Mouse (Mus musculus) heart, embryonic 12.5 days (tissue): ENCODE data around the gene Tmem44. TPM values are rescaled to one million over a fixed set of nuclear protein-coding genes. Genes with fewer than 3 reads are reported as not detected.
A peak's percentile ranks its signal among the peaks of the same experiment; 100 is the strongest.

Experiments
- ATAC-seq: fragments of 200-750 bp; cut with Nextera tagmentation; 2 replicates; pipeline ENCODE4 v1.8.0; 2017; ENCODE audit warnings: moderate TSS enrichment, moderate library complexity; ENCODE audit not compliant: insufficient number of reproducible peaks, low FRiP score
- H3K27ac ChIP-seq: fragments of 300-500 bp; sonication (generic); 2 replicates; pipeline ENCODE4 v1.5.1; 2016; ENCODE audit warnings: mild to moderate bottlenecking, moderate library complexity; ENCODE audit not compliant: poor library complexity, severe bottlenecking
- H3K27me3 ChIP-seq: fragments of 300-500 bp; sonication (generic); replicated peaks from 2 replicates; pipeline ENCODE4 v1.6.1; 2016; ENCODE audit warnings: mild to moderate bottlenecking, moderate library complexity
- H3K36me3 ChIP-seq: fragments of 300-500 bp; sonication (generic); 2 replicates; pipeline ENCODE4 v1.6.1; 2016; ENCODE audit warnings: mild to moderate bottlenecking, moderate library complexity
- H3K4me1 ChIP-seq: fragments of 300-500 bp; sonication (generic); replicated peaks from 2 replicates; pipeline ENCODE4 v1.6.1; 2016; ENCODE audit warnings: mild to moderate bottlenecking
- H3K4me2 ChIP-seq: fragments of 300-500 bp; sonication (generic); 2 replicates; pipeline ENCODE4 v1.6.1; 2016; ENCODE audit warnings: mild to moderate bottlenecking, moderate library complexity
- H3K4me3 ChIP-seq: fragments of 300-500 bp; sonication (generic); 2 replicates; pipeline ENCODE4 v1.5.1; 2016; ENCODE audit warnings: mild to moderate bottlenecking
- H3K9ac ChIP-seq: fragments of 300-500 bp; sonication (generic); 2 replicates; pipeline ENCODE4 v1.6.1; 2016; ENCODE audit warnings: mild to moderate bottlenecking, moderate library complexity
- H3K9me3 ChIP-seq: fragments of 300-500 bp; sonication (generic); replicated peaks from 2 replicates; pipeline ENCODE4 v1.6.1; 2016; ENCODE audit warnings: mild to moderate bottlenecking, moderate library complexity
- WGBS: fragments of 180-500 bp; shearing (Covaris S2); methylation state at CpG from one replicate; pipeline ENCODE4 v1.1.7; 2016; 5-methylcytosine and 5-hydroxymethylcytosine counted together
- polyA plus RNA-seq: library from polyadenylated mRNA; unstranded; fragments of >200 nt; fragmentation: Nextera tagmentation; extraction: Ambion mirVana; gene quantifications from 2 replicates; pipeline ENCODE4 v1.2.1, GENCODE M21; 2016

Tmem44 gene
- 23.8 and 26.9 TPM in 2 replicates for polyA plus RNA-seq

- Histone ChIP-seq H3K4me2 (peak within 1 kb of the TSS; percentile 75), H3K27me3 (no peaks in the 10 kb centered on the region), H3K4me3 (peak within 1 kb of the TSS; percentile 72), H3K4me1 (peaks cover 33% of the 10 kb centered on the region), H3K9me3 (peaks cover 21% of the 10 kb centered on the region), H3K27ac (0 out of 2 replicates have a peak within 1 kb of the TSS, but pooled peaks have one; percentile 2), H3K36me3 (peaks cover 22% of the 10 kb centered on the region), H3K9ac (peak within 1 kb of the TSS; percentile 87)
- peak; percentile 10 for ATAC-seq
- 7% methylated on average over 14 of the region's 14 CpGs for WGBS
Measured at GRCm38 (mm10) chr16:30550748-30551192, at the start of gene Tmem44. Gene Tmem44 (minus strand): TSS chr16:30550842.

DNA sequence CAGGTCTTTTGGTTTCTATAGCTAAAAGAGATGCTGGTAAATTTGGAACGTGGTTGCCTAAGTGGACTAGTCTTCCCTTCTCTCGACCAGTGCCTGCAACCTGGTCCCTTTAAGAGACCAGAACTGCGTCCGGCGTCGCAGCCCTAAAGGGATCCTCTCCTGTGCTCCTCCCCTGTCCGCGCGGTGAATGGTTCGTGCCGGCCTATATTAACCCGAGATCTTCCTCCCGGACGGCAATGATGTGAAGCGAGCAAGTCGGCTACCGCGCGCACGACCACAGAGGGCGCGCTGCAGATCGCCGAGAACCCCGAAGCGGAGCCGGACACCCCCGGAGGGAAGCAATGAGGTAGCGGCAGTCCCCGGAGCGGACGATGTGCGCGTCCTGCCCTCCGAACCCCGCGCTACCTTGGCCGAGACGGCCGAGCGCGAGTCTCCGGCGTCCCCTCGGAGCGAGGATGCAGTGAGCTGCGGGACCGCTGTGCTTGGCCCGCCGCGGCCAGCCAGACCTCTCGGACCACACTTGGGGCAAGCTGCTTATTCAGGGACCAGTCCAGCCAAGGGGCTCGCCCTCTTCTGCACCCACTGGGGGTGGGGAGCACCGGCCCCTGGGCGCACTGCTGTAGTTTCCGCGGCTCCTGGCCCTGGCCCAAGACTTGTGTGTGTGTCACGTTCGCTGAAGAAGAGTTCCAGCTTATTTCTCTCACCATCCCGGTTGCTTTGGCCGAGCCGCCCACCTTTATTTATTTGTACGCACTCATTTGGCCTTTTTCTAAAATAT is 49.0 kb upstream of the Tmem44 start, which contains the start of gene Fam43a:
TSS of gene Fam43a (plus strand) at position 233 of the 778 bp plus-strand sequence.
- H3K9me3 ChIP-seq = no peaks in the 10 kb centered on the region
- H3K4me3 ChIP-seq = peak within 1 kb of the TSS; percentile 82
- peaks cover 11% of the 10 kb centered on the region; the same call in 1 of the 2 replicates for H3K27me3 ChIP-seq
- H3K4me1 ChIP-seq = peaks cover 37% of the 10 kb centered on the region
- peak; percentile 84 for ATAC-seq
- H3K9ac ChIP-seq = peak within 1 kb of the TSS; percentile 84
- no peaks in the 10 kb centered on the region for H3K36me3 ChIP-seq
- WGBS = under 1% methylated on average over 63 of the region's 63 CpGs
- peak within 1 kb of the TSS; percentile 94 for H3K4me2 ChIP-seq
- peak within 1 kb of the TSS; percentile 80 for H3K27ac ChIP-seq

DNA sequence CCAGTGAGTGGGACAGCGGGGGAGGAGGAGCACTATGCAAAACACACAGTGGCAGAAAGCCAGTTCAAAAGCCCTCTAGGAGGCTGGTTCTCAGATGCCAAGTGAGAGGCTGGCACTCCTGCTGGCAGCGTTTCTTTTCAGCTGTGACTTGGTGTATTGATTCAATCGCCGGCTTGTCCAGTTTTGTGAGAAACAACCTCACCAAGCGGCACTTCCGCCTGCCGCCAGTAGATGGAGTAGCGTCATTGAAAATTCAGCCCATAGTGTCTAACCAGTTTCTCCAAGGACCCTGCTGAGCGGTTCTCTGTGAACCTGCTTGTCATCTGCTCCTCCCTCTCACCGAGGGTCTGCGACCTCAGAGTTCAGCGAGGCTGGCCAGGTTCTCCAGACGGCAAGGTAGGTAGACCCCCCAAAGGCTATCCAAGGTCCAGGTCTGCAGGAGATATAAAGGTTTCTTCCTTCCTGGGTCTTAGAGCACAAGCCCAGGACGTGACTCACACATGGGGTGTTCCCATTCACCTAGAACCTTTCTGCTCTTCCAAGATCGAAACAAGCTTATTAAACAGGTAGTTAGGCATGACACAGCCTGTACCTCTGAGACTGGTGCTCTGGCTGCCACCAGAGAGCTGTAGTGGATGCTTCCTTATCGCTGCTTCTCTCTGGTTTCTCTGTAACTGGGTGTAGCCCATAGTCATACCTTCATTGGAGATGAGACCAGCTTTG is 46.5 kb upstream of the Tmem44 start:
- H3K27ac ChIP-seq = no peak overlapping the region
- H3K4me2 ChIP-seq = peak overlapping the region; percentile 66
- ATAC-seq = no peak
- H3K9me3 ChIP-seq = no peaks in the 10 kb centered on the region
- H3K4me3 ChIP-seq = peak overlapping the region; percentile 28
- peaks cover 18% of the 10 kb centered on the region for H3K4me1 ChIP-seq
- 12% methylated on average over 16 of the region's 16 CpGs for WGBS
- H3K27me3 ChIP-seq = peaks cover 11% of the 10 kb centered on the region; the same call in 1 of the 2 replicates
- peak overlapping the region; percentile 59 for H3K9ac ChIP-seq
- H3K36me3 ChIP-seq = no peaks in the 10 kb centered on the region

- H3K27ac ChIP-seq = no peak overlapping the region
- H3K9ac ChIP-seq = no peak overlapping the region
- H3K9me3 ChIP-seq = no peaks in the 10 kb centered on the region
- no peak for ATAC-seq
- peaks cover 7% of the 10 kb centered on the region for H3K4me1 ChIP-seq
- no peaks in the 10 kb centered on the region for H3K36me3 ChIP-seq
- H3K4me2 ChIP-seq = no peak overlapping the region
- WGBS = 64% methylated on average over 14 of the region's 14 CpGs
- peaks cover 11% of the 10 kb centered on the region; the same call in 1 of the 2 replicates for H3K27me3 ChIP-seq
- H3K4me3 ChIP-seq = no peak overlapping the region
Measured at GRCm38 (mm10) chr16:30595835-30596557, 45.4 kb upstream of the Tmem44 start.

DNA sequence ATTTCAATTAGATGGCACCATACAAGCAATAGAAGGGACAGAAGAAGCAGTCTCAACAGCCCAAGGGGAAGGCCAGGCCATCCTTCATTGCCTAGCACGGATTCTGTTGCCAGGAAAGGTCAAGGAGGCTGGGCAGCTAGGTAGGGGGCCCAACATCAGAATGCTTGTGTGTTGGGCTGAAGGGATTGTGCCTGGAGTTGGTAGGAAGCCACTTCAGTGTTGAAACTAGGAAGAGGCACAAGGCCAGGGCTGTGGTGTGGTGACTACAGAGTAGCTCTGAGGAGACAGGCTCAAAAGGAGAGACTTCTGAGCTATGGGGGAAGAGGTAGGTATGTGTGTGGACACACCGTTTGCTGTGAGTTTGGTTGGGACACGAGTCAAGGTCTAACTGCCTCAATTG is 44.7 kb upstream of the Tmem44 start:
- no peak overlapping the region for H3K4me2 ChIP-seq
- no peak overlapping the region for H3K9ac ChIP-seq
- ATAC-seq = no peak
- H3K4me3 ChIP-seq = no peak overlapping the region
- WGBS = 49% methylated on average over 3 of the region's 3 CpGs
- no peak overlapping the region for H3K27ac ChIP-seq
- H3K36me3 ChIP-seq = no peaks in the 10 kb centered on the region
- peaks cover 11% of the 10 kb centered on the region; the same call in 1 of the 2 replicates for H3K27me3 ChIP-seq
- no peaks in the 10 kb centered on the region for H3K9me3 ChIP-seq
- peaks cover 4% of the 10 kb centered on the region for H3K4me1 ChIP-seq

DNA sequence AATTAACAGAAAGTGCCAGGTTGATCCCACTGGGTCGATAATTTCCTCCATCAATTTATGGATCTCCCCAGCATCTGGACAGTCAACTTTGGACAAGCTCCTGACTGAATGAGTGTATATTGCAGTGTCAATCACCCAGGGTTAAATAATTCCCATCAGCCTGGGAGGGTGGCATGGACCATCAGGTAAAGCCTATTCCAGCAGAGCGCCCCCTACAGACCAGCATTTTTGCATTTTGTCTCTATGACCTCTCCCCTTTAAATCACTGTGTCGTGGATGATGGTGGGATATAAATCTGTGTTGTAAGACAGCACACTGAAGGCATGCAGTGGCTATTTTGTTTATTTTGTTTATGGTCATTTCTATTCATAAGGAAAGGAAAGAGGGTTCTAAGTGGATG is 41.3 kb upstream of the Tmem44 start:
- no peaks in the 10 kb centered on the region; the same call in 1 of the 2 replicates for H3K4me1 ChIP-seq
- H3K27me3 ChIP-seq = peaks cover 11% of the 10 kb centered on the region; the same call in 1 of the 2 replicates
- H3K9ac ChIP-seq = no peak overlapping the region
- 44% methylated on average over 3 of the region's 3 CpGs for WGBS
- ATAC-seq = no peak
- no peaks in the 10 kb centered on the region for H3K36me3 ChIP-seq
- no peak overlapping the region for H3K4me2 ChIP-seq
- H3K4me3 ChIP-seq = no peak overlapping the region
- H3K9me3 ChIP-seq = no peaks in the 10 kb centered on the region
- H3K27ac ChIP-seq = no peak overlapping the region

DNA sequence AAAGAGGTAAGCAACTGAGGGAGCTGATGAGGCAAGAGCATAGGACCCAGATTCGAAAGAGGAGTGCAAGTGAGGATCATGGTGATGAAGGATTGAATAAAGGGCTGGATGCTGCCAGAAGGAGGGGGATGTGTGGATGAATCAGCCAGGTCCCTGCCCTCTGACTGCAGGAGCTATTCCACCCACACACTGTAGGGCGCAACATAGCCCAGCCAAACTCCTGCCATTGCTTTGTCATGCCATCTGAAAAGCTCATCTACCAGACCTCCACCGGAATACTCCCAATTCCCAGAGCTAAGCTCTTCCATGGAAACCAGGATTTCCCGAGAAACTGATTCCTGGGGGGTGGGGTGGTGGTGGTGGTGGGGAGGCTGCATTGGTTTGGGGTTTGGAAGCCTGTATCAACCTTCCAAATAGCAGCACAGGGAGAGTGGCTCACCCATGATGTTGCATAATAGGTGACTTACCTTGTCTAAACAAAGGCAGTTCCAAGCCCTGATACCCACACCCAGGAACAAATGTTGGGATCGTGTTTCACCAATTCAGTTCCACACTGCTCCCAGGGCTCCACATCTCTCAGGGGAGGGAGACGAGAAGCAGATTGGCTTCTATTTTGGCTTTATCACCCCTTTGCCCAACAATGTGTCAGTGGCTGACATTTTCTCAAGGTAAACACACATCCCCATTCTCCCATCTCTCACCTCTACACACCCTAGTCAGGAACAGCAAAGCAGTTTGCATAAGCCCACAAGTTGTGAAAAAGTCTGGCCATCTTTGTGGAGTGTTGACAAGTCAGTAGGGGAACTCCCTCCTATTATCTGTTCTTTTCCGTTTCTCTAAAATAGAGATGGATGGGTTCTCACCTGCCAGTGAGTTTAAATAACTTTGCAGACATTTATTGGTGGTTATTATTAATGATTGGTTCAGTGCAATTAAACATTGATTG is 39.9 kb upstream of the Tmem44 start:
- Histone ChIP-seq H3K9ac (no peak overlapping the region), H3K9me3 (no peaks in the 10 kb centered on the region), H3K36me3 (peaks cover 1% of the 10 kb centered on the region; the same call in 1 of the 2 replicates), H3K4me1 (peaks cover 7% of the 10 kb centered on the region), H3K4me2 (no peak overlapping the region), H3K27me3 (peaks cover 4% of the 10 kb centered on the region; the same call in 1 of the 2 replicates), H3K4me3 (no peak overlapping the region), H3K27ac (no peak overlapping the region)
- 28% methylated on average over 7 of the region's 7 CpGs for WGBS
- ATAC-seq = no peak

DNA sequence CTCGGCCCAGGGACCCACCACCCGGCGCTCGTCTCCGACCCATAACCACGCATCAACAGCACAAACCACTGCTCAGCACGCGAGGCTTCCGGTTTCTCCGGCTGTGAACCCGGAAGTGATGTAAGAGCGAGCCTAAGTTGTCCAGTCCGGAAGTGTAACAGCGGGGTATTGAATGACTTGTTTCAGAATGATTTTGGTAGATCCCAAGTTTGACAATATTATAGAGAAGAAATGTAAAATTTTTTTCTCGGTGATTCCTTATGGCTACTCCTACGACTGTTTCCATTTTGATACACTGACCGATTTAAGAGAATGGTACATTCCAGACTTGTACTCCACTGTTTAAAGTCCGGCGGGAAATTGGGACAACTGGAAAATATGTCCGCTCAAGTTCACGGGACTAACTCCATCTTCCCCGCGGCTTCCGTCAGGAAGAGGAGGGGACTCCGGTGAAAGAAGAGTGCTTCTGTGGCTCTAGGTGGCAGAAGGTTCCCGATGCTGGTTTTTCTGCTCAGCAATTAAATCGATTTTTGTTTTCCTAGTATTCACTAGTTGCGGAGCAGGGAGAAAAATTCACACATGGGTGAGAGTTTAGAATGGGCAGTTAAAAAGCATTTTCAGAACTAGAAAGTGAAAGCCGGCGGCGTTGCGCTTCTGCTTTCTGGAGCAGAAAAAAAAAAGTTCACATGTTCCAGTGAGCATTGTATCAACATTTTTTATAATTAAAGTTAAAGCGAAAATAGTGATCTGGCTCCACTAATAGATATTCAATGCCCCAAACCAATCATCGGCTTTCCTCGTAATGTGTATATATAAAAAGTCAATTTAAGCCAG is 37.1 kb upstream of the Tmem44 start, which contains the start of gene Lsg1:
TSS of gene Lsg1 (minus strand) at position 99 of the 834 bp plus-strand sequence.
- WGBS = 4% methylated on average over 35 of the region's 35 CpGs
- peak within 1 kb of the TSS; percentile 91 for H3K4me3 ChIP-seq
- H3K9me3 ChIP-seq = no peaks in the 10 kb centered on the region
- peaks cover 27% of the 10 kb centered on the region for H3K36me3 ChIP-seq
- H3K27me3 ChIP-seq = no peaks in the 10 kb centered on the region
- peak within 1 kb of the TSS; percentile 85 for H3K4me2 ChIP-seq
- peaks cover 7% of the 10 kb centered on the region for H3K4me1 ChIP-seq
- peak within 1 kb of the TSS; percentile 80 for H3K9ac ChIP-seq
- ATAC-seq = peak; percentile 92
- peak within 1 kb of the TSS; percentile 29; the same call in 1 of the 2 replicates for H3K27ac ChIP-seq

DNA sequence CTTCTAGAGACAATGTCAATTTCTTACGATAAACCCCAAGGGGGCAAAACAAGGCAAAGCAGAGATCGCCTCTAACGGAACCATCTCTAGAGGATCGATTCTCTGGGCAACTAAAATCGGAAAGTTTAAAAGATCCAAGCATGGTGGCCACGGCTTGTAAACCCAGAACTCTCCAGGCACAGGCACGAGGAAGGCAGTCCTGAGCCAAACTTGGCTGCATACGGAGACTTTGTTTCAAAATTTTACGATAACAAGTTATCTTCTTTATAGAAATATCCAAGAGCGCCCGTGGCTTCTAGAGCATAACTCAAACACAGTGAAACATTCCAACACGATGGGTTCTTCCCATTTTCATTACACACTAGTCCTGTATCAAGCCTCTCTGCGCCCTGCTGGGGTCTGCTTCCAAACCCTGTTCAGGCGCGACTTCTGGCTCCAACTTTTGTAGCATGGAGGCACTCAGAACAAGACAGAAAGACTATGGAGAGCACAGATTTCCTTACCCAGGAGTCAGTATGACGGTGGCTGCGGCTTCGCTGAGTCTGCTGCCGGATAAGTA is 36.4 kb upstream of the Tmem44 start:
- Histone ChIP-seq H3K27ac (peak overlapping the region; percentile 29; the same call in 1 of the 2 replicates), H3K27me3 (no peaks in the 10 kb centered on the region), H3K9ac (peak overlapping the region; percentile 80), H3K4me2 (peak overlapping the region; percentile 85), H3K36me3 (peaks cover 34% of the 10 kb centered on the region), H3K9me3 (no peaks in the 10 kb centered on the region), H3K4me3 (peak overlapping the region; percentile 91), H3K4me1 (peaks cover 7% of the 10 kb centered on the region)
- WGBS = 2% methylated on average over 19 of the region's 19 CpGs
- ATAC-seq = peak; percentile 12; the same call in 1 of the 2 replicates
